Mouse (Mus musculus) 3134 (cell line): ENCODE measurements at regions not wholly inside any gene's neighbourhood (a gene's known extent, or its start where the extent isn't known, plus 50 kb on each side); places are given as distances from the start of the nearest gene placed in this dataset.
A peak's percentile ranks its signal among the peaks of the same experiment; 100 is the strongest.

ENCODE experiments used
- DNase-seq: peaks from one replicate; pipeline ENCODE4 v3.0.0-alpha.2; 2011; ENCODE audit warnings: low spot score; ENCODE audit not compliant: insufficient read length; ENCODE audit errors: extremely low read depth

DNA sequence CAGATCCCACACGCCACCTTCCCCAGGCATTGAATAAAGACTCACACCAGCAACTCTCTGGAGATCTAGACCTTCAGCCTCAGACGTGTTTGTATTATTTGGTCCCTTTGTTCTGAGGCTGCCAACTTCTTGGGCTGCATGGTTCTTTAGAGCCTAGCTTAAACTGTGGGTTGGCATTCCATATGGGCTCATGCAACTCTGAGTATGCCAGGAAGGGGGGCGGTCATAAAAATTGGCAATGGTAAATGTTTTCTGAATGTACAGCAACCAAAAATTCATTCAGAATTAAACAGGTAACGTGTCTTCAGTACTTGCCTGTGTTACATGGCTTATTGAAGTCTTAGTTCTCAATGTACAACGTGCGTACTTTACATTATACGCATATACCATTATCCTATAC is 103.1 kb downstream of the Dusp6 start:
- no peak for DNase-seq

DNA sequence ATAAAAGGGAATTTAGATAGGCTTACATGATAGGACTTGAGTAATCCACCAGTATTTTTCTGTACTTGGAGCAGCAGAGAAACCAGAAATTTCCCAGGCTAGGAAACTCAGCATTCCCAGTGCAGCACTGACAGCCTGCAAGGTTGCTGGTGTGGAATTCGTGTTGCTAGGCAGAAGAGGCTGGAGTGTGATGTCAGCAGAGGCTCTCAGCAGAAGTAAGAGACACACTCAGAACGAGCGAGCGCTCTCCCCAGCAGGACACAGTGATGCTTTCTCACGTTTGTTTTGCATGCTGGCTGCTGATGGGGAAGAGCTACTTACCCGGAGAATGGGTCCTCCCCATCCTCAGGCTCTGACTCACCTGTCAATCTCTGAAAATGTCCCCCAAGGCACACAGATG is 104.7 kb downstream of the Dusp6 start:
- no peak for DNase-seq

DNA sequence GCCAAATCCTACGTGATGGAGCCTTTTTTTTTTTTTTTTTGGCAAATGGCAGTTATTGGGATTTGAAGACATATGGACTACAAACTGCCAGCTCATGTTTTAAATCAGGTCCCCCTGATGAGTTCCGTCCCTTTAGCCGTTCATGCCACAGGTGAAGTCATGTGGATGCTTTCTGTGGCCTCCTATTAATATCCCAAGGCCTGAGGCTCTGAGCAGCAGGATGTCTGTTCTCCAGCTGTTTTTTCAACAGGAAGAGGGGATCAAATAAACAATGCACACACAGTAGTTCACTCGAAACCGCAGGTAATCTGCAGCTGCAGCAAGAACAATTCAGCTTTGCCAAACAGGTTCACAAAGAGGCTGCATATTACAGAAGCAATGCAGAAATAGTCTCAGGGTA is 112.1 kb downstream of the Dusp6 start:
- DNase-seq: no peak

DNA sequence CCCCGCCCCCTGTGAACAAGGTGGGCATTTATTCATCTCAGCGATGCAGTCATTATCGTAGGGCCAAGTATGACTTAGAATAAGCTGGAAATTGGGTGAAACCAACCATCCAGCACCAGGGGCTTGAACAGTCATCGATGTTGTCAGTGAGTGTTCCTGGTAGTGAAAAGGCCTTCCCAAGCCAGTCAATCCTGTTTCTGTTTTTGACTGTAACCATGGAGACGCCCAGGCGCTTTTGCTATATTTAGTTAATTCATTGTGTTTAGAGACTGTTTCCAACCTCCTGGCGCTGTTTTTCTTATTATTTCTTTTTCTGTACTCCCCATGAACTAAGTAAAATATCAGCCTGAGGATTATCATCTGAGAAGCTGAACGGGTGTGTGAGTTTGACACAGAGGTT is 113.4 kb downstream of the Dusp6 start:
- no peak for DNase-seq

GRCm38 (mm10) chr10:99377548-99377947 is 114.5 kb downstream of the Dusp6 start:
- DNase-seq: no peak

DNA sequence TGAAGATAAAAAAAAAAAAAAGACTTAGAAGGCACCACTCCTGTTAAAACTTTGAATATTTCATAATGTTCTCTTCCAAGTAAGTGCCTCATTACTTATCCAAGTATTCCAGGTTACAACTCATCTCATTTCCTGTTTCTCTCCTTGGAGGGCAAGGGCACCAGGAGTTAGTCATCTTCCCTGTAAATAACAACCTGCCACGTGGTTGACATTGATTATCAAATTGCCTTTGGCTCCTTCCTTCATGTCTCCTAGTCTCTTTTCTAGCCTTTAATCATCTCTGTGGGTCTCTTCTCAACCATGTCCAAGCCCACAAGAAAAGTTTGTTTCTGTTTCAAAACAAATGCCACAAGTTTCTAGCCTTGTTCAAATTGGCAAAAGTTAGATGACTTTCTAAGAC is 116.1 kb downstream of the Dusp6 start:
- no peak for DNase-seq

GRCm38 (mm10) chr10:99380170-99380569 is 117.1 kb downstream of the Dusp6 start:
- no peak for DNase-seq

GRCm38 (mm10) chr10:99383028-99383427 is 120.0 kb downstream of the Dusp6 start:
- no peak for DNase-seq

DNA sequence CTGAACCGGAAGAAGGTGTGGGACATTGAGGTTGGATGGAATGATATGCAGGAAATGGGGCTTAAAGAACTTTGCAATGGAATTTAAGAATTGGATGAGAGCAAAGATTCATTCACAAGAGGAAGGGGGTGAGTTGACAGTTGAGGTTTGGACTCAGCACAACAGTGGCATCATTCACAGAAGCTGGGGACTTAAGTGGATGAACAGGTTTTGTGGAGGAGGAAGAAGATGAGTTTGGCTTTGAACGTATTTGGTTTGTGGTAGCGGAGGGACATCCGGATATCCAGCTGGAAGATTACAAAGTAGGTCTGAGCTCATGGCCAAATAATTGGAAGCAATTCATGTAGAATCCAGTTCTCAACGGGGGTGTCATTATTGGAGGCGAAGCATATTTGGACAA is 121.3 kb downstream of the Dusp6 start:
- DNase-seq: no peak

GRCm38 (mm10) chr10:99384851-99385250 is 121.8 kb downstream of the Dusp6 start:
- no peak for DNase-seq

DNA sequence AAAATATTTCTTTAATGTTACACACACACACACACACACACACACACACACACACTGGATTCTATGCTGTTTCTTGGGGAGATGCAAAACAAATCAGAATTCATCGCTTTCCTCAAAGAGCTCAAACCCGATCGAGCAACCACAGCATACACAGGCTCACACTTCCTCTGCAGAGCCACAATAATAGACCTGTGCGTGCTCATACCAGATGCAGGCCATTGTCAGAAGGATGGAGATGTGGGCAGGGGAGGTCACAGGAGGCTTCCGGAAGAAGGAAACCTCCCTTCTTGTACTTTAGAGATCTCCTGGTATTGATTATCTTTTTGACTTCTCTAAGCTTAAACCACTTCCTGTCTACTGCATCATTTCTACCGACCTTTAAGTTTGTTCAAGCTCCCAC is 122.8 kb downstream of the Dusp6 start:
- no peak for DNase-seq

DNA sequence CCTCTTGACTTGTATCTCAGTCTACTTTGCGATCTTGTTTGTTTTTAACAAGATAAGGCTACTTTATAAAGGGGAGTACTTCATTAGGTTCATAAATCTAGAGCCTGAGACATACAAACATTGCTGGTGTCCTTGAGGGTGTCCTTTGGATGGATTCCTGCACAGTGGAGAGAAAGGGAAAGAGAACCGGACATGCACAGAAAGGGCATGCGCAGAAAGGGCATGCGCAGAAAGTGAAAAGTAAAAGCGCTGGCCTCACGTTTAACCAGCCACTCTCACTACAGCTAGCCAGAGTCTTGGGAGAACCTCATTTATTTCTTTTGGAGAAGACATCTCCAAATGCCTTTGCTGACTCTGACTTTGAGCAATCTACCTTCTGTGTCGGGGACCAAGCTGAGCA is 125.5 kb downstream of the Dusp6 start:
- no peak for DNase-seq

- DNase-seq: no peak
Measured at GRCm38 (mm10) chr10:99388986-99389385, 126.0 kb downstream of the Dusp6 start.

DNA sequence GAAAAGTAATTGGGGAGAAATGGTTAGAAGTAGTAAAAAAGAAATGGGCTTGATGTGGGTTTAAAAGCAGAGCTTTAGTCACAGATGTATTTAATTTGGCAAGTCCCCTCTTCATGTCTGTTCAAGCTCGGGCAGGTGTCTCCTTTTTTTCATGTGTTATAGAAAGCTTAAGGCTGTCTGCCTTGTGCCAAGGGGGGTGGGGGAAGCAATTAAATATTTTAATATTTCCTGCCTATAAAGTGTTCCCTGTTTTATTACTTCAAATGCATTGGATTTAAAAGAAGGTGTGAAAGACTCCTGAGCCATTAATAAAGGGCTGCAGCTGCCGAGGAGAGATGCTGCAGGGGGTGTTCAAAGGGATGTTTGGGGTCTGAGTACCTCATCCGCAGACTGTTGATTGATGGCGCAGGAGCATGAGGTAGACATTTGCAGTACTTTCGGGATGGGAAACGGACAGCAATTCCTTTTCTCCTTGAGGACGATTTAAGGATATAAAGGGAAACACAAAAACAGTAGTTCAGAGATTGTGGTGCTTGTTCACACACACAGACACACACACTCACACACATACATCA is 127.7 kb downstream of the Dusp6 start:
- DNase-seq: no peak

DNA sequence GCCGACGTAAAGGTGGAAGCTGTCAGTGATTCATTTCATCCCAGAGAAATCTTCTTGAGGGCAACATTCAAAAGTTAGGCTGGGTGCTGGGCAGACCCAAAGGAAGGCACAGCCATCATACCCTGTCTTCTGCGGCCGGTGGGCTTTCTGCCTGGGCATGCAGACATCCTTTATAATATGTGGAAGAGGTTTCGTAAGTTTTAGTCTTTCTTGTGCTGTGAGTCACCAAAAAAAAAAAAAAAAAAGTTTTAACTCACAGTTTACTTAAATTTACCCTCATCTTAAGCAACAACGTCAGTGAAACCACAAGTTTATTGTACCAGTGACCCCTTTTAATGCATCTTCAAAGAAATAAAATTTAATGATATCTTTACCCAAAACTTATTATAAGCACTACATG is 128.7 kb downstream of the Dusp6 start:
- DNase-seq: no peak

- DNase-seq: no peak
Measured at GRCm38 (mm10) chr10:99392979-99393378, 129.9 kb downstream of the Dusp6 start.

GRCm38 (mm10) chr10:99393523-99393922 is 130.5 kb downstream of the Dusp6 start:
- no peak for DNase-seq

GRCm38 (mm10) chr10:99395411-99395810 is 132.4 kb downstream of the Dusp6 start:
- no peak for DNase-seq

DNA sequence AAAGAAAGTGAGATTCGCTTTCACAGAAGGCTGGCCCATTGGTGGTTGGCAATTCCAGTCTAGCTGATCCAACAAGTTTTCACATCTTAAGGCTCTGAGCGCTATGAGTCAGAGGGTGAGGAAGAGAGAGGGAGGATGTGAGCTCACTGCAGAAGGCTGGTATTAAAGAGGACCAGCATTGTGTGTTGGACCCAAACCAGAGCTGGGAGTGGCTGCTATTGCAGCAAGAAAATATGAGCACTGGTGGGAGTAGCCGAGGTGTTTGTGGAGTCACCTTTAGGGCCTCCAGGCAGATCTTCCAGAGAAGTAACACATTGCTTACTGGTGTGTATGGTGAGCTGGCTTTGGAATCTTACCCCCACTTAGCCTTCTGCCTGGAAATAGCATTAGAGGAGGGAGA is 133.6 kb downstream of the Dusp6 start:
- DNase-seq: peak; percentile 69

DNA sequence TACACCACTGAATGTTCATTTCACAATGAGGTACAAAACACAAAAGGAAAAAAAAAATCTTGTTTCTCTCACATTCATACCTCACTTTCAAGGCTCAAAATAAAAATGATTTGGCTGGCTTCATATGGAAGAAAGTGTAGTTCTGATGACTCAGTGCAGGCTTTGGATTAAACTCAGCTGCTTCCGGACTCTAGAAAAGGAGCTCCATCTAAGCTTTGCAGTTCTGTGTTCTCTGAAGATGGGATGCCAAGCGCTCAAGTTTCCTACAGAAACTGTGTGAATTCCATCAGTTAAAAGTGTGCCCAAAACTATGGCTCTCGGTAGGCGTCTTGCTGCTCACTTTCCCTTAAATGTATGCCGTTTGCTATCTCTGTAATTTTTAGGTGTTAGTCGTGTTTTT is 137.0 kb downstream of the Dusp6 start:
- no peak for DNase-seq

DNA sequence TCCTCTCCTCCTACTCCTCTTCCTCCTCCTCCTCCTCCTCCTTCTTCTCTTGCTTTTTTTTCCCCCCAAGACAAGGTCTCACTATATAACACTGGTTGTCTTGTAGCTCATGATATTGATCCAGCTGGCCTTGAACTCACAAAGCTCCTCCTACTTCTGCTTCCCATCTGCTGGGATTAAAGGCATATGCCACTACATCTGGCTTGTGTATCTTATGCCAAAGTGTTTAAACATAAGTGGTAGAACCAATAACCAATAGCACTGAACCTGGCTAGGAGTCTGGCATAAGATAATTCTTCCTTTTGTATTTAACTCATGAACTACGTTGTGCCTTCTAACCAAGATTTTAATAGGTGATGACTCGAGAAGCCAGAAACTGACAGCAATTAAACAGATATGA is 143.7 kb downstream of the Dusp6 start:
- no peak for DNase-seq

DNA sequence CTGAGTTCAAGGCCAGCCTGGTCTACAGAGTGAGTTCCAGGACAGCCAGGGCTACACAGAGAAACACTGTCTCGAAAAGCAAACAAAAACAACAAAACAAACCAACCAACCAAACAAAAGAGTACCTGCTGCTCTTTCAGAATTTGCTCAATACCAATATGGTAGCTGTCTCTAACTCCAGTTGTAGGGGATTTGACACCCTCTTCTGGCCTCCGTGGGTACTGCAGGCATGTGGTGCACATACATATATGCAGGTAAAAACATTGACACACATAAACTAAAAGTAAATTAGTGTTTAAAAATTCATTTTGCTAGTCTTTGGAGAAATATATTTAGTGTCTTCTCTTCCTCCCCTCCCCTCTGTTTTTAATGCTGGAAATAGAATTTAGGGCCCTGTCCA is 145.8 kb downstream of the Dusp6 start:
- DNase-seq: no peak

GRCm38 (mm10) chr10:99409744-99410143 is 146.7 kb downstream of the Dusp6 start:
- no peak for DNase-seq
